Mouse (Mus musculus) midbrain, embryonic 15.5 days (tissue): ENCODE measurements at regions not wholly inside any gene's neighbourhood (a gene's known extent, or its start where the extent isn't known, plus 50 kb on each side); places are given as distances from the start of the nearest gene placed in this dataset.

Experiments
- ATAC-seq: fragments of 200-750 bp; cut with Nextera tagmentation; replicated peaks from 2 replicates; pipeline ENCODE4 v1.8.0; 2017; ENCODE audit warnings: moderate TSS enrichment
- H3K27ac ChIP-seq: fragments of 300-500 bp; sonication (generic); 2 replicates; pipeline ENCODE4 v1.5.1; 2015; ENCODE audit warnings: mild to moderate bottlenecking, inconsistent platforms
- H3K27me3 ChIP-seq: fragments of 300-500 bp; sonication (generic); replicated peaks from 2 replicates; pipeline ENCODE4 v1.6.1; 2015; ENCODE audit warnings: inconsistent platforms
- H3K36me3 ChIP-seq: fragments of 300-500 bp; sonication (generic); replicated peaks from 2 replicates; pipeline ENCODE4 v1.6.1; 2015; ENCODE audit warnings: inconsistent platforms
- H3K4me1 ChIP-seq: fragments of 300-500 bp; sonication (generic); 2 replicates; pipeline ENCODE4 v1.6.1; 2015; ENCODE audit warnings: inconsistent platforms
- H3K4me2 ChIP-seq: fragments of 300-500 bp; sonication (generic); 2 replicates; pipeline ENCODE4 v1.6.1; 2015; ENCODE audit warnings: inconsistent platforms, mild to moderate bottlenecking, moderate library complexity
- H3K4me3 ChIP-seq: fragments of 300-500 bp; sonication (generic); 2 replicates; pipeline ENCODE4 v1.5.1; 2015; ENCODE audit warnings: mild to moderate bottlenecking, inconsistent platforms
- H3K9ac ChIP-seq: fragments of 300-500 bp; sonication (generic); 2 replicates; pipeline ENCODE4 v1.6.1; 2015; ENCODE audit warnings: mild to moderate bottlenecking, inconsistent platforms
- H3K9me3 ChIP-seq: fragments of 300-500 bp; sonication (generic); 2 replicates; pipeline ENCODE4 v1.6.1; 2016; ENCODE audit warnings: inconsistent platforms
- WGBS: fragments of 180-500 bp; shearing (Covaris S2); methylation state at CpG from one replicate; pipeline ENCODE4 v1.1.7; 2015; ENCODE audit warnings: mixed read lengths; 5-methylcytosine and 5-hydroxymethylcytosine counted together

GRCm38 (mm10) chr1:137073857-137074572 is 113.8 kb upstream of the Nr5a2 start:
- Histone ChIP-seq H3K27ac (no peak overlapping the region), H3K4me1 (0 out of 2 replicates have a peak, but pooled peaks cover 3% of the 10 kb centered on the region), H3K36me3 (no peaks in the 10 kb centered on the region), H3K9me3 (no peaks in the 10 kb centered on the region), H3K4me3 (no peak overlapping the region), H3K27me3 (no peaks in the 10 kb centered on the region), H3K4me2 (no peak overlapping the region), H3K9ac (no peak overlapping the region)
- ATAC-seq: no peak
- WGBS: 76% methylated on average over 8 of the region's 8 CpGs

- Histone ChIP-seq H3K36me3 (no peaks in the 10 kb centered on the region), H3K4me1 (no peaks in the 10 kb centered on the region), H3K4me3 (no peak overlapping the region), H3K9ac (no peak overlapping the region), H3K4me2 (no peak overlapping the region), H3K9me3 (no peaks in the 10 kb centered on the region), H3K27ac (no peak overlapping the region), H3K27me3 (no peaks in the 10 kb centered on the region)
- WGBS: 87% methylated on average over 4 of the region's 4 CpGs
- ATAC-seq: no peak
These were observed 100.7 kb upstream of the Nr5a2 start for GRCm38 (mm10) chr1:137060914-137061313.

GRCm38 (mm10) chr1:137053134-137053533 is 92.9 kb upstream of the Nr5a2 start:
- H3K27me3 ChIP-seq: no peaks in the 10 kb centered on the region
- no peak for ATAC-seq
- H3K27ac ChIP-seq: no peak overlapping the region
- H3K36me3 ChIP-seq: no peaks in the 10 kb centered on the region
- H3K4me3 ChIP-seq: no peak overlapping the region
- H3K4me1 ChIP-seq: no peaks in the 10 kb centered on the region
- H3K4me2 ChIP-seq: no peak overlapping the region
- no peaks in the 10 kb centered on the region for H3K9me3 ChIP-seq
- H3K9ac ChIP-seq: no peak overlapping the region

- no peak overlapping the region for H3K27ac ChIP-seq
- no peak overlapping the region for H3K9ac ChIP-seq
- no peak overlapping the region for H3K4me3 ChIP-seq
- H3K4me1 ChIP-seq: no peaks in the 10 kb centered on the region
- H3K36me3 ChIP-seq: no peaks in the 10 kb centered on the region
- 86% methylated on average over 13 of the region's 13 CpGs for WGBS
- no peak overlapping the region for H3K4me2 ChIP-seq
- no peaks in the 10 kb centered on the region for H3K9me3 ChIP-seq
- ATAC-seq: no peak
- no peaks in the 10 kb centered on the region for H3K27me3 ChIP-seq
These were observed 91.3 kb upstream of the Nr5a2 start for GRCm38 (mm10) chr1:137051515-137051914.

GRCm38 (mm10) chr1:137044076-137044475 is 83.8 kb upstream of the Nr5a2 start:
- no peak overlapping the region for H3K4me3 ChIP-seq
- H3K4me2 ChIP-seq: no peak overlapping the region
- WGBS: 92% methylated on average over 6 of the region's 6 CpGs
- no peaks in the 10 kb centered on the region for H3K4me1 ChIP-seq
- H3K27ac ChIP-seq: no peak overlapping the region
- H3K9me3 ChIP-seq: no peaks in the 10 kb centered on the region
- H3K27me3 ChIP-seq: no peaks in the 10 kb centered on the region
- no peak for ATAC-seq
- no peaks in the 10 kb centered on the region for H3K36me3 ChIP-seq
- no peak overlapping the region for H3K9ac ChIP-seq

- 73% methylated on average over 17 of the region's 17 CpGs for WGBS
- H3K36me3 ChIP-seq: no peaks in the 10 kb centered on the region
- ATAC-seq: peak; percentile 72
These were observed 82.3 kb upstream of the Nr5a2 start for GRCm38 (mm10) chr1:137042414-137043010.

GRCm38 (mm10) chr1:137040898-137041297 is 80.7 kb upstream of the Nr5a2 start:
- ATAC-seq: no peak
- 68% methylated on average over 8 of the region's 8 CpGs for whole genome bisulfite sequencing
- H3K4me2 ChIP-seq: no peak overlapping the region
- H3K9ac ChIP-seq: no peak overlapping the region
- no peaks in the 10 kb centered on the region for H3K9me3 ChIP-seq
- no peak overlapping the region for H3K27ac ChIP-seq
- no peak overlapping the region for H3K4me3 ChIP-seq
- no peaks in the 10 kb centered on the region for H3K36me3 ChIP-seq
- H3K27me3 ChIP-seq: no peaks in the 10 kb centered on the region
- no peaks in the 10 kb centered on the region for H3K4me1 ChIP-seq

More at GRCm38 (mm10) chr1:137042414-137043010, 82.3 kb upstream of the Nr5a2 start:
- Histone ChIP-seq H3K27me3 (no peaks in the 10 kb centered on the region), H3K4me3 (no peak overlapping the region), H3K27ac (no peak overlapping the region), H3K4me1 (no peaks in the 10 kb centered on the region), H3K4me2 (no peak overlapping the region), H3K9ac (no peak overlapping the region), H3K9me3 (no peaks in the 10 kb centered on the region)

- Histone ChIP-seq H3K27ac (no peak overlapping the region), H3K4me3 (no peak overlapping the region), H3K27me3 (no peaks in the 10 kb centered on the region), H3K4me2 (no peak overlapping the region), H3K9ac (no peak overlapping the region), H3K9me3 (no peaks in the 10 kb centered on the region), H3K4me1 (no peaks in the 10 kb centered on the region), H3K36me3 (no peaks in the 10 kb centered on the region)
- 90% methylated on average over 6 of the region's 6 CpGs for WGBS
- no peak for ATAC-seq
These were observed 74.3 kb upstream of the Nr5a2 start for GRCm38 (mm10) chr1:137034586-137034985.

- WGBS: 80% methylated on average over 5 of the region's 5 CpGs
- Histone ChIP-seq H3K36me3 (no peaks in the 10 kb centered on the region), H3K27ac (no peak overlapping the region), H3K27me3 (no peaks in the 10 kb centered on the region), H3K4me3 (no peak overlapping the region), H3K9me3 (no peaks in the 10 kb centered on the region), H3K4me2 (no peak overlapping the region), H3K4me1 (no peaks in the 10 kb centered on the region), H3K9ac (no peak overlapping the region)
- ATAC-seq: no peak
These were observed 73.4 kb upstream of the Nr5a2 start for GRCm38 (mm10) chr1:137033679-137034078.

GRCm38 (mm10) chr1:137023706-137024105 is 63.5 kb upstream of the Nr5a2 start:
- H3K27me3 ChIP-seq: no peaks in the 10 kb centered on the region
- H3K9me3 ChIP-seq: no peaks in the 10 kb centered on the region
- ATAC-seq: no peak
- no peaks in the 10 kb centered on the region for H3K4me1 ChIP-seq
- no peak overlapping the region for H3K4me3 ChIP-seq
- H3K36me3 ChIP-seq: no peaks in the 10 kb centered on the region
- 86% methylated on average over 6 of the region's 6 CpGs for WGBS
- no peak overlapping the region for H3K4me2 ChIP-seq
- no peak overlapping the region for H3K9ac ChIP-seq
- H3K27ac ChIP-seq: no peak overlapping the region

GRCm38 (mm10) chr1:137020528-137020927 is 60.3 kb upstream of the Nr5a2 start:
- no peaks in the 10 kb centered on the region for H3K9me3 ChIP-seq

GRCm38 (mm10) chr1:137017642-137018041 is 57.4 kb upstream of the Nr5a2 start:
- no peaks in the 10 kb centered on the region for H3K9me3 ChIP-seq
- H3K4me3 ChIP-seq: no peak overlapping the region
- no peaks in the 10 kb centered on the region for H3K4me1 ChIP-seq
- no peaks in the 10 kb centered on the region for H3K27me3 ChIP-seq
- no peak overlapping the region for H3K4me2 ChIP-seq
- WGBS: 91% methylated on average over 5 of the region's 5 CpGs
- ATAC-seq: no peak
- no peak overlapping the region for H3K9ac ChIP-seq
- H3K36me3 ChIP-seq: no peaks in the 10 kb centered on the region
- H3K27ac ChIP-seq: no peak overlapping the region

More at GRCm38 (mm10) chr1:137020528-137020927, 60.3 kb upstream of the Nr5a2 start:
- ATAC-seq: no peak
- Histone ChIP-seq H3K4me3 (no peak overlapping the region), H3K4me1 (no peaks in the 10 kb centered on the region), H3K36me3 (no peaks in the 10 kb centered on the region), H3K4me2 (no peak overlapping the region), H3K27me3 (no peaks in the 10 kb centered on the region), H3K9ac (no peak overlapping the region), H3K27ac (no peak overlapping the region)
- WGBS: 82% methylated on average over 1 of the region's 1 CpGs
